Mouse (Mus musculus) CD4-positive, CD25-positive, alpha-beta regulatory T cell, adult 4 months (primary cell): ENCODE results near the gene Rnf145. TPM values are rescaled to one million over a fixed set of nuclear protein-coding genes. Genes with fewer than 3 reads are reported as not detected.

Experiments used
- polyA plus RNA-seq, 2 experiments: library from polyadenylated mRNA; unstranded; fragments of 100-300 nt; shearing (Covaris generic); gene quantifications; one replicate each; pipeline ENCODE4 v1.2.1; 2017

The Rnf145 gene
- polyA plus RNA-seq, 2 experiments from 2014 or later = 54.0 to 64.9 TPM

Other genes with a start within 250 kb of the Rnf145 start
- gene Il12b, start 118.9 kb upstream of the Rnf145 start, polyA plus RNA-seq = not detected
- 10 to 100 TPM; 44.1 to 58.3 TPM for gene Ublcp1, start 48.5 kb upstream of the Rnf145 start, polyA plus RNA-seq
- 1 to 10 TPM in 1 of 2 experiments, under 1 TPM in 1; 0.30 to 3.9 TPM for gene Ebf1, start 98.4 kb downstream of the Rnf145 start, polyA plus RNA-seq